8 mouse cellular contexts compared by ENCODE assay signal in the genomic region with DNA sequence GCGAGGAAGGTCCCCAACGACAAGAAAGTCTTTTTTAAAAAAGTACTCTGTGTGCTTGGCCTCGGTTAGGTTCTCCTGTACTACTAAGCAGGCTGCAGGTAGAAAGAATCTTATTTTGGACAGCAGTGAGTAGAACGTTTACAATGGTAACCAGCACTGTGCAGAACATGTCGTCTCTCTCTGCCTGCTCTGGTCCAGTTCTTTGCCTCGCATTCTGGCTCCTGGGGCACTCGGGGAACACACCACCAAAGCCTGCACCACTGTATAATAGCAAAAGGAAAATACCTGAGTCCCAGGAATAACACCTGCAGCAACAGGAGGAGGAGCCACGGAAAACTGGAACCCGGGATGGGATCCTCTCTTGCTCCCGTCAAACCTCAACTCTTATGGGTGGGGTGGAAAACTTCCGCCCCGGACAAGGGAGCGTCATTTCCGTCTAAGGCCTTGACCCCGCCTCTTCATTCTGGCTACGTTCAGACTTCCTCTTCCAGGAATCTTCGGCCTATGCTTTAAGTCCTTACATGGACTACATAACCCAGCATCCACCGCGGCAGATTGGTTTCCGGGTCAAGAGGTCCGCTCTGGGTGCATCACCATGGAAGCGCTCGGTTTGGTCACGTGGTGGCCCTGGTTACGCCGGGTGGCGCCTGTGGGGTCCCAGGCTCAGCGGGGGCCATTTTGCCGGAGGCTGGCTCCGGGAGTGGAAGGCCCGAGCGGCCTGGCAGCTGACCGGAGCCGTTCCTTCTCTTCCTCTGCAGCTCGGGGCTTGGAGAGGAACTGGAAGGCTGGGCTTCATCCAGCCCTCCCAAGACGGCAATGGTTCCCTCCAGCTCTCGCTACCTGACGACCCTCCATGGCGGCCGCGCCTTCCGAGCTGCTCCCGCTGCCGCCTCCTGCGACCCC. TPM values are rescaled to one million over a fixed set of nuclear protein-coding genes. Genes with fewer than 3 reads are reported as not detected.
A peak's percentile ranks its signal among the peaks of the same experiment; 100 is the strongest.
DNase-seq lines count a peak whose midpoint lies in the region; ATAC-seq lines count a peak whose summit lies in the region.

Klhl28 (minus strand) TSS at position 411 of the 903 bp plus-strand sequence.
Togaram1 (plus strand) TSS at position 681 of the 903 bp plus-strand sequence.

- peak; percentile 87 for ATAC-seq in megakaryocyte progenitor cell, adult 5-6 weeks (replicated peaks; ENCODE audit: poor library complexity)

- peak; percentile 99 for DNase-seq in adipocyte (ENCODE audit: low spot score)
- peak; percentile 99 for DNase-seq in embryo, embryonic 10 days (ENCODE audit: low spot score)
- DNase-seq in gastrocnemius, postnatal 10 days = peak; percentile 97
- DNase-seq in induced T-regulatory cell, adult 2 months (ENCODE audit: low read depth) = peak; percentile 99
- DNase-seq in left cerebral cortex, adult 9 months (ENCODE audit: low spot score in 2 of 2) = peak; percentile 98 to 100
- peak; percentile 99 for DNase-seq in right cerebral cortex, postnatal 14 days
- DNase-seq in urinary bladder, postnatal 36 days (ENCODE audit: low spot score in 2 of 2) = peak; percentile 99

RNA-seq across cellular contexts. Expression of gene Klhl28, which starts in this region (rescaled TPM):
- total RNA-seq in gastrocnemius, postnatal 10 days (2021) = 10 to 100 TPM; 10.5 to 10.8 TPM
- 11.8 and 15.3 TPM in 2 replicates for total RNA-seq in megakaryocyte progenitor cell, adult 5-6 weeks (2015)
- 9.2 and 9.4 TPM in 2 replicates for total RNA-seq in megakaryocyte progenitor cell, adult 5-6 weeks (2017)

RNA-seq across cellular contexts. Expression of gene Togaram1, which starts in this region (rescaled TPM):
- 10 to 100 TPM; 10.8 to 12.8 TPM for total RNA-seq in gastrocnemius, postnatal 10 days (2021)
- total RNA-seq in megakaryocyte progenitor cell, adult 5-6 weeks (2015) = 38.5 and 41.0 TPM in 2 replicates
- 39.9 and 48.6 TPM in 2 replicates for total RNA-seq in megakaryocyte progenitor cell, adult 5-6 weeks (2017)

Comparison
In these comparisons a context has a peak if more than half of its experiments do, and no peak if none do; other contexts are left out.
1. Peak in every context shown above with its lines: DNase-seq and ATAC-seq.